Mouse (Mus musculus): Measurements from ENCODE around the gene Olfr657. TPM values are rescaled to one million over a fixed set of nuclear protein-coding genes. Genes with fewer than 3 reads are reported as not detected.

The Olfr657 gene
- not detected in 2 replicates for polyA plus RNA-seq (2012)

GRCm38 (mm10) chr7:104624494-104624893 is at the start of gene Olfr657:
TSS of gene Olfr657 (plus strand) at chr7:104624794.
- no peak for TF ChIP-seq GATA1 (IDR thresholded peaks at IDR 0.05; ENCODE audit: low read length)

GRCm38 (mm10) chr7:104577014-104577413 is 47.6 kb upstream of the Olfr657 start, which contains the start of gene Olfr653:
TSS of gene Olfr653 (plus strand) at chr7:104577314.
- TF ChIP-seq GATA1 (IDR thresholded peaks at IDR 0.05; ENCODE audit: low read length) = no peak

GRCm38 (mm10) chr7:104580846-104581245 is 43.7 kb upstream of the Olfr657 start:
- no peak for TF ChIP-seq GATA1 (IDR thresholded peaks at IDR 0.05; ENCODE audit: low read length)

- no peak for TF ChIP-seq GATA1 (IDR thresholded peaks at IDR 0.05; ENCODE audit: low read length)
Measured at GRCm38 (mm10) chr7:104581429-104581828, 43.2 kb upstream of the Olfr657 start.

- TF ChIP-seq GATA1 (IDR thresholded peaks at IDR 0.05; ENCODE audit: low read length) = no peak
Measured at GRCm38 (mm10) chr7:104586725-104587124, 37.9 kb upstream of the Olfr657 start, which contains the start of gene Olfr654. TSS of gene Olfr654 (plus strand) at chr7:104587025.

- TF ChIP-seq GATA1 (IDR thresholded peaks at IDR 0.05; ENCODE audit: low read length) = no peak
Measured at GRCm38 (mm10) chr7:104588274-104588673, 36.3 kb upstream of the Olfr657 start.

- TF ChIP-seq GATA1 (IDR thresholded peaks at IDR 0.05; ENCODE audit: low read length) = no peak
Measured at GRCm38 (mm10) chr7:104601679-104602078, 22.9 kb upstream of the Olfr657 start, which contains the start of gene Olfr655. TSS of gene Olfr655 (minus strand) at chr7:104601779.

- no peak for TF ChIP-seq GATA1 (IDR thresholded peaks at IDR 0.05; ENCODE audit: low read length)
Measured at GRCm38 (mm10) chr7:104603173-104603572, 21.4 kb upstream of the Olfr657 start.

- no peak for TF ChIP-seq GATA1 (IDR thresholded peaks at IDR 0.05; ENCODE audit: low read length)
Measured at GRCm38 (mm10) chr7:104604727-104605126, 19.9 kb upstream of the Olfr657 start.

- no peak for TF ChIP-seq GATA1 (IDR thresholded peaks at IDR 0.05; ENCODE audit: low read length)
Measured at GRCm38 (mm10) chr7:104613655-104614054, 10.9 kb upstream of the Olfr657 start, which contains the start of gene Olfr656. TSS of gene Olfr656 (plus strand) at chr7:104613955.

- TF ChIP-seq GATA1 (IDR thresholded peaks at IDR 0.05; ENCODE audit: low read length) = no peak
Measured at GRCm38 (mm10) chr7:104646841-104647482, 22.4 kb downstream of the Olfr657 start, which contains the start of gene Olfr658. TSS of gene Olfr658 (minus strand) at chr7:104647305.

GRCm38 (mm10) chr7:104666453-104666852 is 41.9 kb downstream of the Olfr657 start, which contains the start of gene Olfr659:
TSS of gene Olfr659 (plus strand) at chr7:104666753.
- TF ChIP-seq GATA1 (IDR thresholded peaks at IDR 0.05; ENCODE audit: low read length) = no peak

GRCm38 (mm10) chr7:104686201-104686600 is 61.6 kb downstream of the Olfr657 start, which contains the start of gene Olfr661:
TSS of gene Olfr661 (plus strand) at chr7:104686501.
- no peak for TF ChIP-seq GATA1 (IDR thresholded peaks at IDR 0.05; ENCODE audit: low read length)

Other genes starting within 250 kb of the Olfr657 start
- not detected in 2 replicates for gene Trim30c, start 224.0 kb upstream of the Olfr657 start, polyA plus RNA-seq (2012)
- not detected in 2 replicates for gene Trim30a, start 159.6 kb upstream of the Olfr657 start, polyA plus RNA-seq (2012)
- gene Trim30d, start 116.9 kb upstream of the Olfr657 start, polyA plus RNA-seq (2012) = not detected in 2 replicates
- not detected in 2 replicates for gene Olfr651, start 74.7 kb upstream of the Olfr657 start, polyA plus RNA-seq (2012)
- gene Olfr652, start 63.9 kb upstream of the Olfr657 start, polyA plus RNA-seq (2012) = not detected in 2 replicates
- gene Olfr653, start 47.5 kb upstream of the Olfr657 start, polyA plus RNA-seq (2012) = not detected in 2 replicates
- gene Olfr654, start 37.8 kb upstream of the Olfr657 start, polyA plus RNA-seq (2012) = not detected in 2 replicates
- not detected in 2 replicates for gene Olfr655, start 23.0 kb upstream of the Olfr657 start, polyA plus RNA-seq (2012)
- not detected in 2 replicates for gene Olfr656, start 10.8 kb upstream of the Olfr657 start, polyA plus RNA-seq (2012)
- not detected in 2 replicates for gene Olfr658, start 22.5 kb downstream of the Olfr657 start, polyA plus RNA-seq (2012)
- not detected in 2 replicates for gene Olfr659, start 42.0 kb downstream of the Olfr657 start, polyA plus RNA-seq (2012)
- gene Olfr661, start 61.7 kb downstream of the Olfr657 start, polyA plus RNA-seq (2012) = not detected in 2 replicates
- not detected in 2 replicates for gene Usp17le, start 152.7 kb downstream of the Olfr657 start, polyA plus RNA-seq (2012)
- not detected in 2 replicates for gene Usp17lb, start 217.8 kb downstream of the Olfr657 start, polyA plus RNA-seq (2012)
- not detected in 2 replicates for gene Usp17la, start 232.2 kb downstream of the Olfr657 start, polyA plus RNA-seq (2012)

All from G1E-ER4 (cell line).